Mouse (Mus musculus): ENCODE measurements at regions not wholly inside any gene's neighbourhood (a gene's known extent, or its start where the extent isn't known, plus 50 kb on each side); places are given as distances from the start of the nearest gene placed in this dataset.

DNA sequence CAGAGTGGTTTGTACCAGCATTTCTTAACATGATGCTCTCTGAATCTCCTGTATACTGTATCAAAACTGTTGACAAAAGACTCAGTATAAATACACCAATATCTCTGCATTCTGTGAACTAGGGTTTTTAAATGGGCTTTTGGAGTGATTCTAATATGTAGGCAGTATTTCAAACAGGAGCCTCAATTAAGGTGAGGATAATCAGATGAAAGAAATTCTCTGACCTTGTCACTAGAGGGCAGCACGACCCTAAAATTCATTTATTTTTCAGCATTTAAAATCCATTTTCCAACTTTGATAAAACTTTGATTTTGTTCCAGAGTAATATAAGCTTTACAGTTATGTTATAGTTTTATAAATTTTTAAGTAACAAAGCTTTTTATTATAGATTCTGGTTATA, 114.5 kb downstream of the Rfx6 start:
- TF ChIP-seq EP300 (optimal IDR thresholded peaks at IDR 0.05) (no peak), CTCF (IDR thresholded peaks at IDR 0.05; ENCODE audit: low read depth) (peak; percentile 66)
- Histone ChIP-seq H3K27me3 (ENCODE audit: control insufficient read depth, insufficient read depth, low read length) (no peaks in the 10 kb centered on the region), H3K36me3 (ENCODE audit: control insufficient read depth, insufficient read depth, low read length) (no peaks in the 10 kb centered on the region), H3K27ac (replicated peaks) (no peak overlapping the region), H3K9me3 (ENCODE audit: control insufficient read depth, low read length) (no peaks in the 10 kb centered on the region), H3K4me1 (replicated peaks; ENCODE audit: control insufficient read depth, insufficient read depth) (no peaks in the 10 kb centered on the region), H3K4me2 (replicated peaks; ENCODE audit: low read depth) (no peak overlapping the region), H3K9ac (ENCODE audit: low read length) (no peak overlapping the region), H3K4me3 (ENCODE audit: low read depth, low read length) (no peak overlapping the region)
- no peak for DNase-seq (ENCODE audit: low spot score)
- WGBS: 0% methylated on average over 1 of the region's 1 CpGs
- ATAC-seq (ENCODE audit: low FRiP score, low TSS enrichment): no peak

DNA sequence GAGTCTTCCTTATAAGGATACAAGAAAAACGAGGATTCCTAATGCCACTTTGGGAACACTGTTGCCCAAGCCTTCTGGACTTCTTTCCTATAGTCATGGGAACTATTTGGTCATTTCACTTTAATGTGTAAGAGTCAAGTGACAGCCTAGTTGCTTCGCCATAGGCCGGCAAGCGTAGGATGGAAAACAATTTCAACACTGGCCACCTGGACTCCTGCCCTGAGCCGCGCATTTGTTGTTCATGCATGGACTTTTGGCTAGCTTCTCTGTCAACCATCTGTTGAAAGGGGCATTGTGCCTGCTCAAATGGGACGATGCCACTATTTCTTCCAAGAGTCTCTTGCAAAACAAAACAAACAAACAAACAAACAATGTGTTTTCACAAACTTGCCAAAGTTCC, 116.3 kb downstream of the Rfx6 start:
- DNase-seq (ENCODE audit: low spot score): no peak
- H3K36me3 ChIP-seq (ENCODE audit: control insufficient read depth, insufficient read depth, low read length): no peaks in the 10 kb centered on the region
- 86% methylated on average over 7 of the region's 7 CpGs for WGBS
- H3K27ac ChIP-seq (replicated peaks): no peak overlapping the region
- no peak overlapping the region for H3K9ac ChIP-seq (ENCODE audit: low read length)
- no peak for ATAC-seq (ENCODE audit: low FRiP score, low TSS enrichment)
- H3K4me2 ChIP-seq (replicated peaks; ENCODE audit: low read depth): no peak overlapping the region
- H3K4me3 ChIP-seq (ENCODE audit: low read depth, low read length): no peak overlapping the region
- no peaks in the 10 kb centered on the region for H3K4me1 ChIP-seq (replicated peaks; ENCODE audit: control insufficient read depth, insufficient read depth)
- no peaks in the 10 kb centered on the region for H3K9me3 ChIP-seq (ENCODE audit: control insufficient read depth, low read length)
- H3K27me3 ChIP-seq (ENCODE audit: control insufficient read depth, insufficient read depth, low read length): no peaks in the 10 kb centered on the region
- TF ChIP-seq CTCF (IDR thresholded peaks at IDR 0.05; ENCODE audit: low read depth) (no peak), EP300 (optimal IDR thresholded peaks at IDR 0.05) (no peak)

DNA sequence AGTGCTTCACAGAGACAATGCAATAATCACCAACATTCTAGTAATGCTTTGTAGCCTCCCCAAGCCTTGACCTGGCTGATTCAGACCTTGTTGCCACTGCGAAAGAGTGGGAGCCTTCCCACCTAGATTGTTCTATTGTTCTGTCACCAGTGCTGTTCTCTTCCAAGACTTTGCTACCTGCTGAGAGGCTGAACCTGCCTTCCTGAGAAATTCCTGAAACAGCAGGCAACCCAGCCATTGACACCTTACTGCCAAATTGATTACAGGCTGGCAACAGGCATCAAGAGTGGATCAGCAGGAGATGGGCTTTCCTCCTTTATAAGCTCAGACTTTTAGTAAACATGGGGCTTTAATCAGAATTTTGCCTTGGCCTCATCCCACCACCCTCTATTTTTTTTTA, 139.1 kb downstream of the Rfx6 start:
- 73% methylated on average over 1 of the region's 1 CpGs for WGBS

DNA sequence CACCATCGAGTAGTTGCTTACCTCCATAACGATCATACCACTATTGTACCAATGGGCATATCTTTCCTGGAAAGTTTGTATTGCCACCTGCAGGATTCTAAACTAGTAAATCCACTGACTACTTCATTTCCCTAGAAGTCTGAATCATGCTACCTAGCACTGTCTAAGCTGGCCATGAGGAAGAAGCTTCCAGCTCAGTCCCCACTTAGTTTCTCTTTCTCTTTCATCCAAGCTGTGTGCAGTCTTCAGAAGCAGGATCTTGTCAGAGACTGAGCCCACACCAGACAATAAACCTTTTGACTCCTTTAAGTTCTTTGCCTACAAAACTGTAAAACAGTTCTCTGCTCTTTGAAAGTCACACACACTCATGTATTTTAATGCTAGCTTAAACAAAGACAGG, 146.3 kb downstream of the Rfx6 start:
- TF ChIP-seq CTCF (IDR thresholded peaks at IDR 0.05; ENCODE audit: low read depth): no peak
- TF ChIP-seq EP300 (optimal IDR thresholded peaks at IDR 0.05): no peak
- ATAC-seq (ENCODE audit: low FRiP score, low TSS enrichment): no peak
- Histone ChIP-seq H3K4me1 (replicated peaks; ENCODE audit: control insufficient read depth, insufficient read depth) (no peaks in the 10 kb centered on the region), H3K9me3 (ENCODE audit: control insufficient read depth, low read length) (no peaks in the 10 kb centered on the region), H3K36me3 (ENCODE audit: control insufficient read depth, insufficient read depth, low read length) (no peaks in the 10 kb centered on the region), H3K4me3 (ENCODE audit: low read depth, low read length) (no peak overlapping the region), H3K9ac (ENCODE audit: low read length) (no peak overlapping the region), H3K27ac (replicated peaks) (no peak overlapping the region), H3K4me2 (replicated peaks; ENCODE audit: low read depth) (no peak overlapping the region), H3K27me3 (ENCODE audit: control insufficient read depth, insufficient read depth, low read length) (no peaks in the 10 kb centered on the region)
- WGBS: 95% methylated on average over 2 of the region's 2 CpGs
- DNase-seq (ENCODE audit: low spot score): no peak

More for the DNA sequence above, 139.1 kb downstream of the Rfx6 start:
- Histone ChIP-seq H3K4me2 (replicated peaks; ENCODE audit: low read depth) (no peak overlapping the region), H3K36me3 (ENCODE audit: control insufficient read depth, insufficient read depth, low read length) (no peaks in the 10 kb centered on the region), H3K27me3 (ENCODE audit: control insufficient read depth, insufficient read depth, low read length) (no peaks in the 10 kb centered on the region), H3K9ac (ENCODE audit: low read length) (no peak overlapping the region), H3K4me3 (ENCODE audit: low read depth, low read length) (no peak overlapping the region), H3K9me3 (ENCODE audit: control insufficient read depth, low read length) (no peaks in the 10 kb centered on the region), H3K4me1 (replicated peaks; ENCODE audit: control insufficient read depth, insufficient read depth) (no peaks in the 10 kb centered on the region), H3K27ac (replicated peaks) (no peak overlapping the region)
- ATAC-seq (ENCODE audit: low FRiP score, low TSS enrichment): no peak
- no peak for DNase-seq (ENCODE audit: low spot score)
- TF ChIP-seq CTCF (IDR thresholded peaks at IDR 0.05; ENCODE audit: low read depth) (no peak), EP300 (optimal IDR thresholded peaks at IDR 0.05) (no peak)

DNA sequence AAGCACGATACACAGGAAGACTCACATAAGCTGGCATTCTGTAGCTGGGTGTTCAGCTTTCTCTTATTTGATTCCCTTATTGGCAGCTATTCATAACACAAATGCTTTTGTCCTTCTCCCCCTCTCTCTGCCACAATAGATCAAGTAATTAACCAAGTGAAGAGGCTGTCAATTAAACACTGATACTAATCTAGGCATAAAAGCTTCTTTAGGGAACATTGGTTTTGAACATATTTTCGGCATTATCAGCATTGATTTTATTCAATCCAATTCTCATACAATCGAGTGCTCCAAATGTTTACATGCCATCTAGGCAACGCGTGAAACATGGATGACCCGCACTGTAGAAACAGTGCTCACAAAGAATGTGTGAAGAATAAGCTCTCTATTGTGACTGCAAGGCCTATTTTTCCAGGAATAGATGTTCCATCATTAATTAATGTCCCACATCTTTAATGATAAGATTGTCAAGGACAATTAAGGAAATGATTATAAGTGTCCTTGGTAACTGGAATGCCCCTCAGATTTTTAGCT, 148.9 kb downstream of the Rfx6 start:
- no peaks in the 10 kb centered on the region for H3K9me3 ChIP-seq (ENCODE audit: control insufficient read depth, low read length)
- TF ChIP-seq CTCF (IDR thresholded peaks at IDR 0.05; ENCODE audit: low read depth) (no peak), EP300 (optimal IDR thresholded peaks at IDR 0.05) (no peak)
- H3K4me3 ChIP-seq (ENCODE audit: low read depth, low read length): no peak overlapping the region
- no peak for DNase-seq (ENCODE audit: low spot score)
- 80% methylated on average over 6 of the region's 6 CpGs for WGBS
- H3K4me1 ChIP-seq (replicated peaks; ENCODE audit: control insufficient read depth, insufficient read depth): no peaks in the 10 kb centered on the region
- no peaks in the 10 kb centered on the region for H3K27me3 ChIP-seq (ENCODE audit: control insufficient read depth, insufficient read depth, low read length)
- H3K9ac ChIP-seq (ENCODE audit: low read length): no peak overlapping the region
- ATAC-seq (ENCODE audit: low FRiP score, low TSS enrichment): no peak
- no peaks in the 10 kb centered on the region for H3K36me3 ChIP-seq (ENCODE audit: control insufficient read depth, insufficient read depth, low read length)
- H3K4me2 ChIP-seq (replicated peaks; ENCODE audit: low read depth): no peak overlapping the region
- H3K27ac ChIP-seq (replicated peaks): no peak overlapping the region

DNA sequence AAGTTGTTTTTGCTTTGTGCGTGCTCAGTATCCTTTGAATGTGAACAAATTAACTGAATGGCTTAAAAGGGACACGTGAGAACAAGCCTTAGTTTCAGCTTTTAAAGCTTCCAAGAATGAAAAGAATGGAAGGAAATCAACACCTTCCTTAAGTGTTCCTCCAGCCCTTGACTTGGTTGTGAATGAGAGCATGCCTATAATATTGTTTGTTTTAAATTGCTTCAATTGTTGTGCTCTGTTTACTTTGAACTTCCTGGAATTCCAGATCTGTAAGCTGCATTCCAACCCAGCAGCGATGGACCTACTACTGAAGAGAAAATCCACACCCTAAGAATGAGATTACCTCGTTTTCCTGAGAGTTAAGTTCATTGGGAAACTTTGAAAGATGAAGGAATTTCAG, 154.9 kb downstream of the Rfx6 start:
- ATAC-seq (ENCODE audit: low FRiP score, low TSS enrichment) (no peak), DNase-seq (ENCODE audit: low spot score) (no peak)
- Histone ChIP-seq H3K36me3 (ENCODE audit: control insufficient read depth, insufficient read depth, low read length) (no peaks in the 10 kb centered on the region), H3K4me3 (ENCODE audit: low read depth, low read length) (no peak overlapping the region), H3K9me3 (ENCODE audit: control insufficient read depth, low read length) (no peaks in the 10 kb centered on the region), H3K27me3 (ENCODE audit: control insufficient read depth, insufficient read depth, low read length) (no peaks in the 10 kb centered on the region), H3K27ac (replicated peaks) (no peak overlapping the region), H3K4me2 (replicated peaks; ENCODE audit: low read depth) (no peak overlapping the region), H3K9ac (ENCODE audit: low read length) (no peak overlapping the region), H3K4me1 (replicated peaks; ENCODE audit: control insufficient read depth, insufficient read depth) (no peaks in the 10 kb centered on the region)
- no peak for TF ChIP-seq EP300 (optimal IDR thresholded peaks at IDR 0.05)
- TF ChIP-seq CTCF (IDR thresholded peaks at IDR 0.05; ENCODE audit: low read depth): no peak
- WGBS: 30% methylated on average over 4 of the region's 4 CpGs
